Mouse (Mus musculus): ENCODE results near the gene Olfr527. TPM values are rescaled to one million over a fixed set of nuclear protein-coding genes. Genes with fewer than 3 reads are reported as not detected.

Olfr527 gene
- not detected for polyA plus RNA-seq (2017; shearing (Covaris generic))

GRCm38 (mm10) chr7:140333717-140334116, at the start of gene Olfr527:
TSS of gene Olfr527 (plus strand) at chr7:140334017.

GRCm38 (mm10) chr7:140320558-140320957, 13.3 kb upstream of the Olfr527 start, which contains the start of gene Olfr525:
TSS of gene Olfr525 (plus strand) at chr7:140320858.

GRCm38 (mm10) chr7:140361571-140361970, 27.8 kb downstream of the Olfr527 start, which contains the start of gene Olfr60:
TSS of gene Olfr60 (minus strand) at chr7:140361671.

DNA sequence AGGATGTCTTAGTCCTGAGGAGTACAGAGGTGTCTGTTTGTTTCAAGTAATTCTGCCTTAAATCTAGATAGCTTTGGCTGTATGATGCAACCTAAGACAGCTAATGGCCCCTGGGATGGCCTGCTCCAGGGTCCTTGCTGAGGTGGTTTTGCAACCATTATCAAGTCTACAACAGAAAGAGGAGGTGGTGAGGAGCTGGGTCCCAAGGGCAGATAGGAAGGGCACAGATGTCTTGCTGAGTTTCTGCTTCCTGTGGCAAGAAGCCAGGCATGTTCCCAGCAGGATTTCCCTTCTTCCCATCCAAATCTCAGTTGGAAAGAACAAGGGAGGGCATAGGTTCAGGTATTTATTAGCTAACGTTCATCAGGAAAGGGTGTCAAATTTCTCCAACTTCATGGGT, 42.4 kb downstream of the Olfr527 start, which contains the start of gene Olfr530:
Olfr530 (minus strand) TSS at position 101 of the 400 bp plus-strand sequence.

Other genes with a start within 250 kb of the Olfr527 start
- not detected for gene Prap1, start 240.6 kb upstream of the Olfr527 start, polyA plus RNA-seq (2017; shearing (Covaris generic))
- gene Fuom, start 231.6 kb upstream of the Olfr527 start, polyA plus RNA-seq (2017; shearing (Covaris generic)) = 13.4 TPM
- 3.0 TPM for gene Paox, start 218.2 kb upstream of the Olfr527 start, polyA plus RNA-seq (2017; shearing (Covaris generic))
- 64.7 TPM for gene Echs1, start 217.5 kb upstream of the Olfr527 start, polyA plus RNA-seq (2017; shearing (Covaris generic))
- 33.7 TPM for gene Mtg1, start 196.5 kb upstream of the Olfr527 start, polyA plus RNA-seq (2017; shearing (Covaris generic))
- not detected for gene Sprn, start 179.1 kb upstream of the Olfr527 start, polyA plus RNA-seq (2017; shearing (Covaris generic))
- not detected for gene Olfr522, start 169.3 kb upstream of the Olfr527 start, polyA plus RNA-seq (2017; shearing (Covaris generic))
- gene Olfr523, start 160.8 kb upstream of the Olfr527 start, polyA plus RNA-seq (2017; shearing (Covaris generic)) = not detected
- not detected for gene Olfr524, start 128.1 kb upstream of the Olfr527 start, polyA plus RNA-seq (2017; shearing (Covaris generic))
- 0.12 TPM for gene Cd163l1, start 115.8 kb upstream of the Olfr527 start, polyA plus RNA-seq (2017; shearing (Covaris generic))
- 0.49 TPM for gene 5830411N06Rik, start 86.7 kb upstream of the Olfr527 start, polyA plus RNA-seq (2017; shearing (Covaris generic))
- 0.06 TPM for gene Olfr525, start 13.2 kb upstream of the Olfr527 start, polyA plus RNA-seq (2017; shearing (Covaris generic))
- 0.20 TPM for gene Olfr60, start 27.7 kb downstream of the Olfr527 start, polyA plus RNA-seq (2017; shearing (Covaris generic))
- 0.20 TPM for gene Olfr530, start 42.3 kb downstream of the Olfr527 start, polyA plus RNA-seq (2017; shearing (Covaris generic))
- gene Olfr531, start 68.9 kb downstream of the Olfr527 start, polyA plus RNA-seq (2017; shearing (Covaris generic)) = not detected
- gene Olfr532, start 87.6 kb downstream of the Olfr527 start, polyA plus RNA-seq (2017; shearing (Covaris generic)) = not detected
- gene Olfr533, start 129.4 kb downstream of the Olfr527 start, polyA plus RNA-seq (2017; shearing (Covaris generic)) = not detected
- gene Olfr535, start 150.2 kb downstream of the Olfr527 start, polyA plus RNA-seq (2017; shearing (Covaris generic)) = not detected
- not detected for gene Olfr536, start 173.4 kb downstream of the Olfr527 start, polyA plus RNA-seq (2017; shearing (Covaris generic))
- gene Olfr538, start 233.9 kb downstream of the Olfr527 start, polyA plus RNA-seq (2017; shearing (Covaris generic)) = not detected